Mouse (Mus musculus): ENCODE data around the gene Nop2.
A peak's percentile ranks its signal among the peaks of the same experiment; 100 is the strongest.

The Nop2 gene

DNA sequence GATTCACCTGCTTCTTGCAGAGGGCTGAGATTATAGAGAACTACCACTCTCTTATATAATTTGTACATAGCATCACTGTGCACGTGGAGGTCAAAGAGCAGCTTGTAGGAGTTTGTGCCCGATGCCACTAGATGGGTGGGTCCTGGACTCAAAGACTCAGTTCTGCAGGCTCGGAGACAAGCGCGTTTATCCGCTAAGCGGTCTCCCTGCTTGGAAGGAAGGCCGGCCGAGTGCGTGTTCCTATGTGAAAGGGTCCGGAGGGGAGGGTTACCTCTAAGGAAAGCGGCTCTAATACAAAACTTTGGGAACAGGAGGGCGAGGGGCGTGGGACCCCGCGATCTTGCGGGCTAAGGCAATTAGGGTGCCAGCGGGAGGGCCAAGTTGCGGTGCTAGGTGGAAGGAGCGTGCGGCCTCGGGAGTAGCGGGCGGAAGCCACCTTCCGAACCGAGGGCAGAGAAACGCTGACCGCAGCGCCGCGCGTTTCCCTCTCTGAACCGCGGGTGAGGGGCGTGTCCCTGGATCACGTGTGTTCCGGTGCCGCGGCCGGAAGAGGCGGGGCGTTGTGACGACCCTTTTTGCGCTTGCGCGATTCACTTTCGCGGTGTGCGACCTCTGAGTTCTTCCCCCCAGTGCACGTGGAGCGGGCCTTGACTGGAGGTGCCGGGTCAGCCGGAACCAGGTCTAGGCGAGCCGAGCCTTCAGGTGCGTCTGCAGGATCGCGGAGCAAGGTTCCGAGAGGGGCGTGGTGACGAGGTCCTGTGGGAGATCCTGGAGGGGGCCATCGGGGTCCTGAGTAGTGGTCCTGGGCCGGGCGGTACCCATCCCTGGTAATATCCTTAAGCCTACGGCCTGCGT, at the start of gene Nop2:
Nop2 (plus strand) TSS at position 608 of the 855 bp plus-strand sequence.
- DNase-seq (ENCODE audit: low spot score): peak; percentile 97

DNA sequence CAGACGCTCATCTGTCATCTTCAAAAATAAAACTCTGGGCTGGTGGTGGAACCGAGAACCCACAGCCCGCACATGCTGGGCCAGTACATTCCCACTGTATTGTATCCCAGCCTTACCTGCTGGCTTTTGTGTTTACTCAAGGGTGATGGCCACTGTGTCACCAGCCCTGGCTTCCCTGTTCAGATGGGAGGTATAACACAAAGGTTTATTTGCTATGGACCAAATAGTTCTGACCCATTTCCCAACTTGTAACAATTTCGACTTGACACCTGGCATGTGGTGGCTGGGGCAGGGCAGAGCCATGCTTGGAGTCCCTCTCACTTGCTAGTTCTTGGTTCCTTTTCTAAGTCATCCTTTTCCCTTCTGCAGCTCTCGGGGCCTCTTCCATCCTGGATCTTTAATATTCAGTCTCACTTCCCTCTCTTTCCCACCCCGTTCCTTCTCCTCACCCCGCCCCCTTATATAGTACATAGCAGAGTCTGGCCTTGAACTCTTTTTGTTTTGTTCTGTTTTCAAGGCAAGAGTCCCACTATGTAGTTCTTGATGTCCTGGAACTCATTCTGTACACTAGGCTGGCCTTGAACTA, 48.8 kb upstream of the Nop2 start:
- DNase-seq (ENCODE audit: low spot score): no peak

DNA sequence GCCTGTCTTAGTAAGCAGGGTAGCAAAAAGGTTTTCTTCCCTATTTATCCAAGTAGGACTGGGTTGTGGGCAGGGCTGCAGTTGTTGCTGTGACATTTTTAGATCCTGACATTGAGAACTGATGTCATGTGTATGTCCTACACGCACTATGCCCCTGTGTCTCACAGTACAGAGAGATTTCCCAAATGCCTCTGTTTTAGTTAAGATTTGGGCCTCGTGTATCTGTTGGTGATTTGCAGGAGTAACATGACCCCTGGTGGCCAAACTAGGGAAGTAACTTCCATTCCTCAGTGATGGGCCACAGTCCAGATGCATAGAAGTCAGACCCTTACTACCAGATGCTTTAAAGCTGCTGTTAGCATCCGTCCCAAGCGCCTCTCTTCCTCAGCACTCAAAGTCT, 47.3 kb upstream of the Nop2 start:
- peak; percentile 85 for DNase-seq (ENCODE audit: low spot score)

DNA sequence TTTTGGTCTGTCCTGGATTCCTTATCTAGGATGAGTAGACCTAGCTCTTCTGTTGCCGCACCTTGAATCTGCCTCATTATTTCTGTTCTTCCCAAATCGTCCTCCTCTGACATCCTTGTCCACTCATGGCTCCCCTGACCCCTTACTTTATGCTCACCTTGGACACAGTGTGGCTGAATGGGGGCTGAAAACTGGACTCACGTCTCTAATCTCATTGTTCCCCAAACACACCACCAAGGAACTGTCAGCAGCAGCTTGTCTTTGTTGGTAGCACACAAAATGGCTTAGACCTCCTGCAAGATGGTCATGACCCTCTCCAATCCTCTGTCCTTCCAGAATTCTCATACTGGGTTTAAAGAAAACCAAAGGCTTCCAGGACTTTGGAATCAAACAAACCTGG, 43.8 kb upstream of the Nop2 start:
- no peak for DNase-seq (ENCODE audit: low spot score)

DNA sequence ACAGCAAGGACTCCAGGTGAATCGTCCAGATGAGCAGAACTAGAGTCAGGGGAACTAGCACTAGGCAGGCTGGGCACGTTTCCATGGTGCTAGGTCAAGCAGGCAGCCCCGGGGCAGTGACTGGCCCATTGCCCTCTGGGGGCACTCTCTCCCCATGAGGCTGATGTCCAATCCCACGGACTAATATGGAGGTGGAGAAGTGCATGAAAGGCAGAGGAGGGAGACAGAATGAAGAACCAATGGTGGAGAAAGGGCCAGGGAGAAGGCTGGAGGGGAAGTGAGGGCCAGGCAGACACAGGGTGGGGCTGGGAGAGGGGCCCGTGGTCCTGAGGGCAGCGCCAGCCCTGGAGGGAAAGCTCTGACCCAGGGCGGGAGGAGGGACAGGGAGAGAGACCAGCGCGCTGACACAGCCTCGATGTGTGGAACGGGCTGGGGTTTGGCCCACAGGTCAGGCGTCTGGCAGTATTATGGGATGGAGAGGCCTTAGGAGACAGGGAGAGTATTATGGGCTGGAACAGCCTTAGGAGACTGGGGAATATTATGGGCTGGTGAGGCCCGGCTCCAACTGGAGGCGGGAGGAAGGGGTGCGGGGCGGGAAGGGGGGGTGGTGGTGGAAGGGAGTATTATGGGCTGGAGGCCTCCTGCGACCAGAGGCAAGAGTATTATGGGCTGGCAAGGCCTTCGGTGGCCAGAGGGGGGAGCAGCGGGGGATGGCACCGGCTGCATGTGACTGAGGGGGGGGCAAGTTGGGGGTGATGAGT, 43.0 kb upstream of the Nop2 start:
- peak; percentile 89 for DNase-seq (ENCODE audit: low spot score)

DNA sequence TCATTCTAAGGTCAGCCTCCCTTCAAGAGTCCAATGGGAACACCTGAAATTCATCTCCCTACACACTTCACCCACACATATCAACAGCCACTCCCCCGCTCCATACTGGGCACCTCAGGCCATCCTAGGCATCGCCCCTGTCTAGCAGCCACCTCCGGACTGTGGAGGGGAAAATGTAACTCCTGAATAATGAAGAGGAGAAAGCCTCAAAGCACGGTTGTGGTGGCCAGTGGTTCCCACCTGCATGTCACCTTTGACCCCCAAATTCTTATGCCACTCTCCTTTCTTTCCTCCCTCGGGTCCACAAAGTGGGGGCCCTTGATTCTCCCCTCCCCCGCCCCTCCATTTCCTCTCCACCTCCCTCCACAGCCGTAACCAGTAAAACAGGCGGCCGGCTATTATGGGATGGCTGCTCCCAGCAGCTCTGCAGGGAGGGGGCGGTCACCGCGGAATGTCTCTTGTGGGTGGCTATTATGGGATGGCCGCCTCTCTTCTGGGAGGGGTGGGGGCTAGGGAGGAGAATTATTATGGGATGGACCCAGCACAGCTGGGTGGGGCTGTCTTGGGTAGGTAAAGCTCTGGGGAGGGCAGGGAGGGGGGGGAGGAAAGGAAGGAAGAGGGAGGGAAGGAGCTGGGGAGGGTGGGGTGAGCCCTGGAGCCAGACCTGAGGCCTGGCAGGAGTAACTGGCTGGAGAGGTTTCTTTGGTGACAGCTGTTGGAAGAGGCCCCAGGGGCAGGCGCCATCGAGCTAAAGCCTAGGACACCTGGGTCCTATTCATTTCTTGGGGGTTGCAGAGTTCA, 42.0 kb upstream of the Nop2 start:
- peak; percentile 64 for DNase-seq (ENCODE audit: low spot score)

DNA sequence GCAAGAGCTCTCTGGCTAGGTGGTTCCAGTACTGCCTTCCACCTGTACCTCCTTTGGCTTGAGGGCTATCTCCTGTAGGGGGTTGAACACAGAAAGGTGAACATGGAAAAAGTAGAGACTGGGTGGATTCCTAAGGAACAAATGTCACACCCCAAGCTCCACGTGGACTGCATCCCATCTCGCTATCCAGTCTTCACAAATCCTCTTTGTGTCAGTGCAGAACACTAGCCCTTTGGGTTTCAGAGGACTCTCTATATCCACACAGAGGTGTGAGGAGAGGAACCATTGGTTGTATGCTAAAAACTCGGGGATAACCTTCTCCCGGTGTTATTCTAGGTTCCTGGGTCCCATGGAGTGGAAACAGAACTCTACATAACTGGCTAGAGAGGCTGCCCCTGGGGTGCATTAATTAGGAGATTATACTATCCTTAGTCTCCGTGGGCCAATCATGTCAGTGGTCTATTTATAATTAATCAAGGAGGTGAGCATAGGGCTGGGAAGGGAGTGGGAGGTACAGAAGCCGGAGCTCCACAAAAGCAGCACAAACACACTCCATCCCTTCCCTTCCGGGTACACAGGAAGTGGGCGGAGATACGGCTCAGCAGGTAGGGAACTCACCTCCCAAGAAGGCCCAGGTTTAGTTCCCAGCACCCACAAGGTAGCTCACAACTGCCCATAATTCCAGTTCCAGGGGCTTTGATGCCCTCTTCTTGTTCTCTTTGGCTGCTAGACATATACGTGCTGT, 41.2 kb upstream of the Nop2 start:
- no peak for DNase-seq (ENCODE audit: low spot score)

DNA sequence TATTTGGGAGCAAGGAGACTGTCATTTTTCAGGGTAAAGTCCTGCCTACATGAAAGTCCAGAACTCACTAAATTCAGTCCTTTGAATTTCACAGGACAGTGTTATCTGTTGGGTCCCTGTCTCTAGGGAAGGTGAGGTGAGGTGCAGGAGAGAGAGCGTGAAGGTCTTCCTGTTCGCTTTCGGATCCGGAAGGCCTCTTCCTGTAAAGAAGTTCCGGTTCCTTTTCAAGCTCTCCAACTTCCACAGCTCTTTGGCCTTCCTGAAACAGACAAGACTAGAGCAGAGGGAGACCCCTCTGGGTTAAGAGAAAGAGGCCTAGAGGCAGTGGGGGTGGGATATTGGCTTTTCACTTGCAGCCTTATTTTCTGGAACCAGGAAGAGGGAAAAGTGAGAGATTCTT, 39.3 kb upstream of the Nop2 start:
- DNase-seq (ENCODE audit: low spot score): no peak

DNA sequence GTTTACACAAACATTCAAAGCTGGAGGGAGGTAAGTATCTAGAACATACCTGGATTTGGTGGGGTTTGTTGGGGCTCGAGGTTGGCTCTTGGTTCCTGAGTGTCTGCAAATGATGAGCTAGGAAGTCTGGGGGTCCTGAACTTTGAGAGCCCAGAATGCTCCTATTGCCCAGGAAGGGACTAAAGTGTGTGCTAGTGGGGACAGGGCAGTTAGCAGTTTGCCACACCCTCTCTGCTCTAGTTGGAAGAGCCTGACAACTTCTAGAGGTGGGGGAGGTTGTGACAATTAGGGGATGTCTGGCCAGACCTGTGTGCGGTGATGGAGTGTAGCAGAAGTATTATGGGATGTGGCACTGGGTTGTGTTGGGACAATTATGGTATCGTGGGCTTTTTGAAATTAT, 36.9 kb upstream of the Nop2 start:
- no peak for DNase-seq (ENCODE audit: low spot score)

DNA sequence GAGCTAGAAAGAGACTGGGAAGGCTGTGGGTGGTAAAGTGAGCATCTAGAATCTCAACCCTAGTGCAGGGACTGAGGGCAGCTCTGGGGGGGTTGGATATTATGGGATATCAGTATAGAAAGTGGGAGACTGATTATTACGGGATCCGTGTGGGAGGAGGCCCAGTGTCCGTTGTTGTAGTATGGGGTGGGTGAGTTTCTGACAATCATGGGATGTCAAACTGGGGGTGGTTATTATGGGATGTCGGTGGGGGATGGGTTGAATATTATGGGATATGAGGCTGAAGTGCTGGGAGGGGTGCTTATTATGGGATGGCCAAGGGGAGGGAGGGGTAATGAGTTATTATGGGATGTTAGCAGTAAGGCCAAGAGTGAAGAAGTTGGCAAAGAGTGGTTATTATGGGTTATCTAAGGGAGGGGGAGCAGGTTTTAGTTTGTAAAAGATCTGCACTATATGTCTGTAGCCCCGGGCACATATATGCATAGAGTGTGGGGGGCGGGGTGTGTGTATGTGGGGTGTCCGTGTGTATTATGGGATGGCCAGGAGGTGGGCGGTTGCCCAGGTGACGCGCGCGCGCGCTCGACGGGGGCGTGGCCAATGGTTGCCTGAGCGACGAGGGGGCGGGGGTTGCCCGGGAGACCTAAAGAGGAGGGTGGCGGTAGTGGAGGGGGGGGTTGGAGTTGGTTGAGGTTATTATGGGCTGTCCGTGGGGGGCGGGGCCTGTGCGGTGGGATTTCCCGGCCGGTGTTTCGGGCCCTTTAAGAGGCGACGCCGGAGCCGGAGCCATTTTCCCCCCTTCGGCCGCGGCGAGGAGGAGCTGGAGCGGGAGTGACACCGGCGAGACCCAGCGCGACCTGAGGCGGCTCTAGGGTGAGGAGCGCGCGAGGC, 36.1 kb upstream of the Nop2 start, which contains the start of gene Chd4:
Chd4 (plus strand) TSS at position 591 of the 888 bp plus-strand sequence.
- peak; percentile 88 for DNase-seq (ENCODE audit: low spot score)

DNA sequence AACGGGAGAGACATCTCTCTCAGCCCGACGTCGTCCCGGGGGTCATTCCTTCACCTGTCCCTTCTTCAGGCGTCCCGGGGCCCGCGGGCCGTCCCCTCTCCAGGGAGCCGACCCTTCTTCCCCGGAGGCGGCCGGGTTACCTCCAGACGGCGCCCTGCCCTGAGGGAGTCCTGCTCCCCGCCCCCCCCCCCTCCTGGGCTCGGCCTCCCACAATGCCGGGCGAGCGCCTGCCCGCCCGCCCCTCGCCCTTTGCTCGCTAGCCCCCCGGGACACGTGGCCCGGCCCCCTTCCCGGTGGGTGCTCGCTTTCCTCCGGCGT, 35.5 kb upstream of the Nop2 start:
- DNase-seq (ENCODE audit: low spot score): no peak

DNA sequence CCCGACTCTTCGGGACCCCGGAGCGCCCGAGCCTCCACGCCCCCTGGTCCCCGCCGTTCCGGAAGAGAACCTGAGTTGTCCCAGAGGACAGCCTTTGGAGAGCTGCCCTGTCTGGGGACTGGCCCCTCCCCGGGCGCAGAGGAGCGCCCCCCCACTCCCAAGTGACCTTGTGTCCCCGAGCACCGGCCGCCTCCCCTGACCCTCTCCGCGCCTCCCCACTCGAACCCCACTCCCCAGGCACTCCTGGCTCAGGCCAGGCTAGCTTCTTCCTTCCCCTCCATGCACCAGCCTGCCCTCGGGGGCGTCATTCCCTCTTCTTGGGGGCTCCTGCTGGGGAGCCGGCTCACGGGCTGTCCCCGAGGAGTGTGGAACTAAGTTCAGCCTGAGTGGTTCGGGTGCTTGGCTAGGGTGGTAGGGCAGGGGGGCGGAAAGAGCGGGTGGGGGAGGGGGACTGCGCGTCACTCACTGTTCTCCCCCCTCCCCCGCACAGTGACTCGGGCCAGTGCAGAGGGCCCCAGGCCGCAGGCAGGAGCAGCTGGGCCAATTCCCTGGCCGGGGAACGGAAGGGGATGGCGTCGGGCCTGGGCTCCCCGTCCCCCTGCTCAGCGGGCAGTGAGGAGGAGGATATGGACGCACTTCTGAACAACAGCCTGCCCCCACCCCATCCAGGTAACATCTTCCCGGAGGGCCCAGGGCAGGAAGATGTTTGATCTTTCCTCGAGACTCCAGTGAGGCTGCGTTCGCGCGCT, 34.9 kb upstream of the Nop2 start:
- DNase-seq (ENCODE audit: low spot score): peak; percentile 69

DNA sequence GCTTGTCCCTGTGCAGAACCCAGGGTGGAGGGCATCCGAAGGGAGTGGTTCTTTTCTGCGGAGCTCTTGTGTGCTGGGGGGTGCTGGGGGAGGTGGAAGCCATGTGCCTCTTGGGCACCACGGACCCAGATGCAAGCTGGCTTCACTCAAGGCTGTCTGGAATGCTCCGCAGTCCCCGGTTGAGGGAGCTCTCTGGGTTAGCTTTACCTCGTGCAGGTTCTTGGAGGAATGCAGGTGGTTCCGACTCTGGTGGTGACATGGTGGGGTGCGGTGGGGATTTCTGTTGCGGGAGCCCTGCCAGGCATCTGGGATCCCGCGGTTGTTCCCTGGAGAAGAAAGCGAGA, 34.4 kb upstream of the Nop2 start:
- DNase-seq (ENCODE audit: low spot score): no peak

DNA sequence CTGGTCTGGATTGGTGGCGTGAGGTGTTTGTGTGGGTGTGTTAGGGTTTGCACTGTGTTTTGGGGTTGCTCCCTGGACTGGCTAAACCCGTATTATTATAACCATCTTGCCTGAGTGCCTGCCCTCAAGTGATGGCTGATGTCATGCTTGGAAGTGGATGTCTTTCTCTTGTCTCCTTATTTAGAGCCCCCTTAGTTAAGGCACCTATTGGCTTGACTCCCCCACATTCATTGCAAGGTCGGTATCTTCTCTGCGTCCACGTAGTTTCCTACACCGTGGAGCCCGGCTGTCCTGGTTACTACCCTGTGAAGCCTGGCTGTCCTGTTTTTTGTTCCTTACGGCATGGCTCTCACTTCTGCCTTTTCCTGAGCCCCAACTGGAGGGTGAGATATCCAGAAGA, 33.8 kb upstream of the Nop2 start:
- no peak for DNase-seq (ENCODE audit: low spot score)

DNA sequence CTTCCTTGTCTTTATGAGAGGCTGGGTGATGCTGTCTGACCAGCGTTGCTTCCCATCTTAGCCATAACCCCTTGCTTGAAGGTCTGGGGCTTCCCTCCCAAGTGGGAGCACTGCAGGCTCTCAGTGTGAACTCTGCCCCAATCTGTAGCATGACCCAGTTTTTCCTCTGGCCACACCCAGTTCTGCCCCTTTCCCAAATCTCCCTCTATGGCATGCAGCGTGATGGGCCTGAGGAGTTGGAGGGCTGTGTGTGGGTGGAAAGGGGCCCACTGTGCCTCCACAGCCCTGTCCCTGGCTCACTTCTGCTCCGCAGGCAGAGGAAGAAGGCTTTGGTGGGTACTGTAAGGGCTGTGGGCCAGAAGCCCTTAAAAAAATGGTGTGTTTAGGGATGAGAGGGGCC, 33.2 kb upstream of the Nop2 start:
- DNase-seq (ENCODE audit: low spot score): peak; percentile 51

DNA sequence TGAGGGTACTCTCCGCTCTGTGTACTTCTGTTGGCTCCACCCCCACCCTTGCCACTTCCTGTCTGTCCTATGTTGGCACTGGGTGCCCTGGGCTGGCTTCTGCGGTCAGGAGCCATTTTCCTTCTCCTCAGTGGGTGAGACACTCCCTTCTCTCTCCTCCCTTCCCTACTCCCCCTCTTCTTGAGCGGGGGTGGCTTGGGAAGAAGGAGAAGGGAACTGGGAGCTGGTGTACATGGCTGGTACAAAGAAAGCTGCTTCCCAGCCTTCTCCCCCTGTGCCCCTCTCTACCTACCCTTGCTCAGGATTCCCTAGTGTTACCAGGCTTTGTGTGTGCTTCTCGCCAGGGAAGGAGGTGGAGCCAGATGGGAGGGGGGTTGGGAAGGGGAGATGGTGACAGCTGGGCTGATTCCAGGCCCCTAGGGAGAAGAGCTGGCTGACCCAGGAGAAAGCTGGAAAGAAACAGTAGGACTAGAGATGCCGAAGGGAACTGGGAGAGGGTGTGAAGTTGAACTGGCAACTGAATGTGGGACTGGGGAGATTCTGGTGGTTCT, 32.2 kb upstream of the Nop2 start:
- peak; percentile 75 for DNase-seq (ENCODE audit: low spot score)

DNA sequence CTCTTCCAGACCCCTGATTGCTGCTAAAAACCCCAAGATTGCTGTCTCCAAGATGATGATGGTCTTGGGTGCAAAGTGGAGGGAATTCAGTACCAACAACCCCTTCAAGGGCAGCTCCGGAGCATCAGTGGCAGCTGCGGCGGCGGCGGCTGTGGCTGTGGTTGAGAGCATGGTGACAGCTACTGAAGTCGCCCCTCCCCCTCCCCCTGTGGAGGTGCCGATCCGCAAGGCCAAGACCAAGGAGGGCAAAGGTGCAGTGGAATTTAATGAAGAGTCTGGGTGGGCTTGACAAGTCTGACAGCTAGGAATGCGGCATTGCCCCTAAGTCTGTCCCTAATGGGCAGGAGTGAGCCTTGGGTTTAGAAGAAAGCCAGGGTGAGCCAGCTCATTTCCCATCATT, 30.3 kb upstream of the Nop2 start:
- no peak for DNase-seq (ENCODE audit: low spot score)

DNA sequence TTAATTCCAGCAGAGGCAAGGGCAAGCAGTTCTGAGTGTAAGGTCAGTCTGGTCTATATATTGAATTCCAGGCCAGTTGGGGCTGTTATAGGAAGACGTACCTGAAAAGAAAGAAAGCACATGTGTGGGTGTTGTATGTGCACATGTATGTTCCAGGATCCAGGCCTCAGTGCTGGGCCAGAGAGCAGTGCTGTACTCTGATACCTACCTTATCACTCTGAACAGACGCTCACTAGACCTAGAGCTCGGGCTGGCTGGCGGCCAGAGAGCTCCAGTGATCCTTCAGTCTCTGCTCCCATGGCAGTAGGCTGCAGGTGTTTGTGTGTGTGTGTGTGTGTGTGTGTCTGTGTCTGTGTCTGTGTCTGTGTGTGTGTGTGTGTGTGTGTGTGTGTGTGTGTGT, 27.5 kb upstream of the Nop2 start:
- no peak for DNase-seq (ENCODE audit: low spot score)

DNA sequence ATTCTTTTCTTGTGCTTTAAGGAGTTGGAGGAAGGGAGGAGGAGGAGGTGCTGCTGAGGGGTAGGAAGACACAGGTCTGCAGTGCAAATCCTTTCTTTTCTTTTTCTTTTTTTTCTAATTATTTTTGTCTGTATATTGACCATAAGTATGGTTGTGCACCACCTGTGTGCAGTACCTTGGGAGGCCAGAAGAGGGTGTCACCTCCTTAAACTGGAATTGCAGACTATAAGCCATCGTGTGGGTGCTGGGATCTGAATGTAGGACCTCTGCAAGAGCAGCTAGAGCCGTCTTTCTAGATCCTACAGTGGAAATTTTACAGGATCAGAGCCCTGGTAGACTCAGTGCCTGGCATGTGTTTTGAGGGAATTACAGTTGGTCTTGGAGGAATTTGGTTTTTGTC, 24.0 kb upstream of the Nop2 start:
- no peak for DNase-seq (ENCODE audit: low spot score)

DNA sequence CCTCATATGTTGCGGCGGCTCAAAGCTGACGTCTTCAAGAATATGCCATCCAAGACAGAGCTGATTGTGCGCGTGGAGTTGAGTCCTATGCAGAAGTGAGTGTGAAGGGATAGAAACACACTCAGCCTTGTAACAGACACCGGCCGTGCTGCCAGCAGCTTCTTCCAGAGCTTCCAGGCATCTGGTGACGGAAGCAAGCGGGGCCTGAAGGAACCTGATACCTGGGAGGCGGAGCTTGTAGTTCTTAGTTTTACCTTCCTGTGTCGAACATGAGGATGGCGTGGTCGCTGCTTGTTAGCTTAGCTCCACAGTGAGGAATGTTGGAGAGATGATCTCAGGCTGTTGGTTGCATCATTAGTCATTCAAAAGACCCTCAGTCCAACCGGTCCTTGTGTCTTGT, 22.3 kb upstream of the Nop2 start:
- DNase-seq (ENCODE audit: low spot score): no peak

Data from retina, embryonic 14.5 days (tissue).